Mouse (Mus musculus) cerebellum, postnatal 14 days (tissue): ENCODE data around the gene Zdhhc18.

Experiments
- DNase-seq, 2 experiments: peaks; one replicate each; pipeline ENCODE4 v3.0.0; 2021; ENCODE audit warnings: mixed read lengths in 2 of 2

Zdhhc18 gene

DNA sequence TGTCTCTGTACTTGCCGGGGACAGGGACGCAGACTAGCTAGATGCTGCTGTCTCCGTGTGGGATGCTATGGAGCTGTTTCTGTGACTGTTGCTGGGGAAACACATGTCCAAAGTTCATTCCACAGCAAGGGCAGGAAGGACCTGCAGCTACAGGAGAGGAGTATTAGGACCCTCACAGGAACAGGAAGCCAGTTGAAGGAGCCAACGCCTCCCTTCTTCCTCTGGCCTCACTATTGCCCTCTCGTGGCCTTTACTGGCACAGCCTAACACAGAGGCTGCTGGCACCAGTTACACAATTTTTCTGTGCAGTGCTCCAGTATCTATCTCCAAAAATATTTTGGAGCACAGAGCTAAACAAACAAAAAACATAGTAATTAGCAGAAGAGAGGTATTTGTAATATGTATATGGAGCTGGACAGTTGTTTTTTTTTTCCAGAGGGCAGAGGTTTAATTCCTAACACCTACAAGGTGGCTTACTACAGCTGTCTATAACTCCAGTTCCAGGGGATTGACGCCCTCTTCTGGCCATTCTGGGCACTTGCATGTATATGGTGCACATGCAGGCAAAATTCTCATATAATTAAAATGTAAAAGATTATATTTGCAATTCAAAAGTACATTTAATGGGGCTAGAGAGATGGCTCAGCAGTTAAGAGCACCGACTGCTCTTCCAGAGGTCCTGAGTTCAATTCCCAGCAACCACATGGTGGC lies at the start of gene Zdhhc18:
Gene Zdhhc18, minus strand, starts transcription at position 166 of the 711 bp plus-strand sequence.
- peak; percentile 87 to 93 for DNase-seq

DNA sequence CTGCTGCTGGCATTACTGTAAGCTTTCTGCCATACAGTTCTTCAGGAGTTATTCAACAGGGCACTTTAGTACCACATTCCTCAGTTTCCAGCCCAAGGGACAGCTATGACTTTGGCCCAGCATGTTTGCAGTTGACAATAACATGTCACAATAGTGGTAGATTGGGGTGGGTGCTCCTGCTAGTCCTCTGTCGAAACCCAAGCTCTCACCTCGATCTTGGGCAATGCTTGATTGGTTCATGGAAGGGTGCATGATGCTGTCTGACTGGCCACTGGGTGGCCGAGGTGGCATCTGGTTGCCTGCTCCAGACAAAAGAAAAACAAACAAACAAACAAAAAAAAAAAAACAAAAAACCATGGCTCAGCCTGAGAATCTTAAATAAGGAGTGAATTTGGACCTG lies 45.4 kb upstream of the Zdhhc18 start:
- DNase-seq: no peak

DNA sequence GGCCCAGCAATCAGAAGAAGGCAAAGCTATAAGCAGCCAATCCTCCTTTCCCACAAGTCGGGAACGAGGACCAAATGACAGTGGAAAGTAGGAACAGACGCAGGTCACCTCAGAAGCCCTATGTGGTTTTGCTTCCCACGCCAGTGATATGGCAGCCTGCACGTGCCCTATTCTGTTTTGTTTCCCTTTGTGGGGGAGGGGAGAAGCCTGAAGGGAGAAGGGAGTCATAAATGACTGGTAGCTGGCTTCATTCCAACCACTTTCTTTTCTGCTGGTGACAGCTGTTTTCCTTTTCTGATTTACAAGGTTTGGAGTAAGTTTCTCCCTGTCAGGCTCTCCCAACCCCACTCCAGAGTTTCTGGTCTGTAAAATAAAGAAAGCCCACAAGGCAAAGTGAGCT lies 40.3 kb upstream of the Zdhhc18 start:
- DNase-seq: no peak

DNA sequence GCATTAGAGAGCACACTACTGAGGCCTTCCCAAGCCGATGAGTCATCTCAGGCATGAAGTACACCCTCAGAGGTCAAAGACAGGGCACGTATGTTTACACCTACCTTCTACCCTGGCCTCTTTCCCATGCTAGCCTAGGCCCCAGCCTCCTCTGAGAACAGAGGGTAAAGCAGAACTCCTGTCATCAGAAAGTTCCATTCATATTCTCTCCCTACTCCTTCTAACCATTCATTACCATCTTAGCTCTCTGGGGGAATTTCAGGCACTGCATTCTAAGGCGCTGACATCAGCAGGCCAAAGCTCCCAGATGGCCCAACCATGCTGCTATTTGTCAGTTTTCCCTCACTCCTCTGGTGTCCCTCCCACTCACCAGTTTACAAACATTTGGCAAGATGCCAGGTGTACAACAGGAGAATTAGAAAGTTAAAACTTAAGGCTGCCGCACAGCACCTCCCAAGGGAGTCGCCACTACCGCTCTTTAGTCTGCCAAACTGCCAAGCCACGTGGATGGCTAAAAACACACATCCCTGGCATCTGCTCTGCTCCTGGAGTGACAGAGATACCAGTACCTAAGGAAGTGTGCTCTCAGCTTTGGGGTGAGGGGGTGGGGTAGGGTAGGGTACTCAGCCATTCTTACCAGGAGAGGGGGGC lies 38.6 kb upstream of the Zdhhc18 start:
- DNase-seq: no peak

DNA sequence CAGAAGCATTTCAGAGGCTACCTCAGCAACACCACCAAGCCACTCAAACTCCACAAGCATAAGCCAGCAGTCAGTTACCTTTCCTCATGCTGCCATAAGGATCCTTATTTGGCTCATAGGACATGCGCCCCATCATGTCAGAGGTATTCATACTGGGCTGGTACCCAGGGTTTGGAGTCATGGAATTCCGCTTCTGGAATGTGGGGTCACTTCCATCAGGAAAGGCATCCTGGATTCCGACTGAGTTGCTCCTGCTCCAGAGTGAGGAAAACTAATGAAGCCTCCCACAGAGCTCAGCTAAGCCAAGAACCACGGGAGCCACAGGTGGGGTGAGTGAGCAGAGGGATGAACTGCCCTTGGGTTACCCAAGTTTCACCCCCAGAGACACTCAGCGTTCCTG lies 37.2 kb upstream of the Zdhhc18 start:
- DNase-seq: no peak

DNA sequence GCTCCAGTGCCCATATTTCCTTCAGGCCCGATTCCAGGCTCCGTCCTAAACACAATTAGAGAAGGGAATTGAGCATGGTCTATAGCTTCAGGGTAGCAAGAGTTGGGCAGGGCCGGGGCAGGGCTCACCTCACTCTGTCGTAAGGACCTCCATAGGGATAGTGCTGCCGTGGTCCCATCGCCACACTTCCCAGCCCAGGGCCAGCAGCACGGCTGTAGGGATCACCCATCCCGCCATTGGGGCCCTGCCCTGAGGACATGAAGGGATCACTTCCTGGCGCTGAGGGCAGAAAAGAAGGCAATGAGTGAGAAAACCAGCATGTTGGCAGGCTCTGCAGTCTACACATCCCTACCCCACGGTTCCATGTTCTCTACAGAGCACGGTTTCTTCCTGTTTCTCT lies 36.6 kb upstream of the Zdhhc18 start:
- DNase-seq: no peak

DNA sequence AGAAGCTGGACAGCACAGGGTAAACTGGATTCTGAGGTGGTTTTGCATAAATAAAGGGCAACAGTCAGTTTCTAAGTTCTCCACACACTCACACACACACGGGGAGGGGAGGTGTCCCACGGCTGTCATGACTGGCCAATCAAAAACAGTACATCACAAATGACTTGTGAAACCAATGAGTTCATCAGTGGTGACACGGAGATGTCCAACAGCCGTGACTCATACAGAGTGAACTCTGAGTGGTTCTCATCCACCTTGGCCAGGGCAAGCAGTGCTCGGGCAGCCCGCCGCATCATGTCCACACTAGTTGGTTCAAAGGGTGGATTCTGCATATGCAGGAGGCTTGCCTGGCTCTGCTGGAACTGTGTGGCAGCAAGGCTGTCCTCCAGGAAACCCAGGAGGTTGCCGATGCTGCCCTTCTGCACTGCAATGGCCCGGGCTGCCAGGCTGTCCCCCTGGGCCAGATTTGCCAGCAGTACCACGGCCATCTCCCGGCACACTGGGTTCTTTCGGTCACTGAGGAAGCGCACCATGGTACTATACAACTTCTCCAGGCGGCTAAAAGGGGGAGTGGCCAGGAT lies 30.3 kb upstream of the Zdhhc18 start:
- no peak for DNase-seq

DNA sequence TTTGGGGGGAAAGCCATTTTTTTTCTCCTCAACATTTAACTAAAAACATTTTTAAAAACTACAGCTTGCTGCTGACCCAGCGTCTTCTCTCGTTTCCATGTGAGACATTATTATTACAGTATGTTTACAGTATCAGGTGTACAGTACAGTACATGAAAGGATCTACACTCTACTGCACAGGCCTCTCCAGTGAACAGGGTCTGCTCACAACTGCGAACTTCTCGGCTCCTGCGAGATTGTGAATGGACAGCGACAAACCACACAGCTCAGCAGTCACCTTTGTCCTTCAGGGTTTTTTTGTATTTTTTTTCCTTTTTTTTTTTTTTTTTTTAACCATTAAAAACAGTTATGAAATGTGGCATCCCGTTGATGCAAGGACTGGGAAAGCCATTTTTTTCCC lies 29.7 kb upstream of the Zdhhc18 start:
- DNase-seq: no peak

DNA sequence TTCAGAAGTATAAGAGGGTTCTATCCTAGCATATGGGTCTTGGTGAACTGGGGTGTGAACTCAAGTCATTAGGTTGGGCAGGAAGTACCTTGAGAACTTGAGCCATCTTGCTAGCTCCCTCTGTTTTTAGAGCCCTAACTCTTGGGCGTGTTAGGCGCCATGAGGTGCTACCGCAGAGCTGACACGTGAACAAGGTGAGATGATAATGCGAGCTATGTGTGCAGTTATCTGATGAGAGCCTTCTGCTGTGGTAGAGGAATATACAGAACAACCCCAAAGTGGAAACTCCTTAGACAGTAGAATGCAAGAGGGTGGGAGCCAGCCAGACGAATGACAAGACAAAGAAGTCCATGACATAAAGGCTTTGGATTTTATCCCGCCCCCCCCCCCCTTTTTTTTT lies 27.3 kb upstream of the Zdhhc18 start:
- DNase-seq: no peak

DNA sequence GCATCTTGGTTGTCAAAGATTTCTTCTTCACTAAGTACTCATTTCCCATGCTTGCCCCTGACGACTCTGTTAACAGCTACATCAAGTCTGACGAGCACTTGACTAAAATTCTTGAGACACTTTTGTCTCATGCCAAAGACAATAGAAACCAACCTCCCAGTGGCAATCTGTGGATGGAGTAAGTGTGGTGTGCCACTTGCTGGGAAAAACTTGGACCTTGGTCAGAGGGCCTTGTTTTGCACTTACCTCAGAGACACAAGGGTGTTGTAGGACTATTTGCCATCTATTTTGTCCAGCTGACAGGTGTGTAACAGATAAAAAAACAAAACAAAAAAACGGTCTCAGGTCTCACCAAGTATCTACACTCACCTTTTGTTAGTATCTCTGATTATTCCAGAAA lies 26.2 kb upstream of the Zdhhc18 start:
- DNase-seq: no peak

DNA sequence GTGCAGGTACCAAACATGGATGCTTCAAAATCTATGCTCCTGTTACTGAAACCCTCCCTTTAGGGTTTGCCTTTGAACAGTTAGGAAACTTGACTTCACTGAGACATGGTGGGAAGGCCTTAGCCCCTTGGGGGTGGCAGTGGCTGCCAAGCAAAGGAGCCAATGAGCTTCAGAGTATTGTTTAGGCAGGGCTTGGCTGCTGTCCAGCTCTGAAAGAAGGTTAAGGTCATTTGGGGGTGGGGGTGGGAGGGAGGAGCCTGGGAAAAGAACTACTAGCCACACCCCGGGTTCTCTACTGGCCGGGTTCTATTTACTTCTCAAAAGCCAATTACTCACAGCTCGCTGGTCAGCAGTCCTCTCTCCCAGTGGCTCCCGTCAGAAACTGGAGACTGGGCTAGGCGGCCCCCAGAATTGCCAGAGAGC lies 25.7 kb upstream of the Zdhhc18 start:
- peak; percentile 62 for DNase-seq

DNA sequence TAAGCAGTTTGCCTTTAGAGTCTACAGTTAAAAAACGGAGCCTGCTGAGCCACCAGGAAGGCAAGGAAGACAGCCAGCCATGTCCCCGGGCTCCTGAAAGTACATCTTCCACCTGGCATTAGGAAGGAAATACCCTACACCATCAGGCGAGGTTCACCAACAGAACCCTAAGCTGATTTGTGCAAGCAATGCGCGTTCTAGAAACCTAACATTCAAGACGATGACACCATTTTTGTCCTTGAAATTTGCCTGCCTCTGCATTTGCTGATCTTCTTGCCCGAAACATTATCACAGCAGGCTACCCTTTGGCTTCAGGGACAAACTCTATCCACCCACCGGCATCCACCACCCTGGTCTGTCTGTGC lies 24.4 kb upstream of the Zdhhc18 start:
- DNase-seq: peak in 1 of 2 experiments; percentile 44

DNA sequence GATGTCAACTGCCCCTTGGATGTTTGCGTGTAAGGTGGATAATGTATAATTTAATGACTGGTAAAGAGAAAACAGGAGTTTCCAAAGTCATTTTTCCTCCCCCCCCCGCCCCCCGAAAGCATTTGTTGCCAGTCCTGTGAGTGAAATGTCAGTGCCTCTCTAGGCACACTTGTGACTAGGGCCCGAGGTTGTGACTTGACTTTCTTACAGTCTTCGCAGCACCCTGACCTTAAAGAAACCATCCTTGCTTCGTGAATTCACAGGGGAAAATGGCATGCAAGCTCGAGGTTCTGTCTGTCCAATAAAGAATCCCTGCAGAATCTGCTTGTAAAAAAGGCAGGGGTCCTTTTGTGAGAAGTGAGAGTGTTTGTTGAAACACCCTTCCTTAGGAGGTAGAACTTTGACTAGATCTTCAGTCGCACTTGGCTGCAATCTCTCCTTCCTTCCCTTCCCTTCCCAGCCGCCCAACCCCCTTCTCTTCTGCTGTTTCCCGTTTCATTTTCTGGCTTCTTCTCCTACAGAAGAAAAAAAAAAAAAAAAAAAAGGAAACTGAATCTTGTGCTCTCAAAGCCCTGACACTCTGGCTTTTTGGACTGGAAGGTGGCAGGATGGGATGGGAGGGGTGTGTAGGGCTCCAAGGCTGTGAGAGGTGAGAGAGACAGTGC lies 23.8 kb upstream of the Zdhhc18 start:
- DNase-seq: peak in 1 of 2 experiments; percentile 57

DNA sequence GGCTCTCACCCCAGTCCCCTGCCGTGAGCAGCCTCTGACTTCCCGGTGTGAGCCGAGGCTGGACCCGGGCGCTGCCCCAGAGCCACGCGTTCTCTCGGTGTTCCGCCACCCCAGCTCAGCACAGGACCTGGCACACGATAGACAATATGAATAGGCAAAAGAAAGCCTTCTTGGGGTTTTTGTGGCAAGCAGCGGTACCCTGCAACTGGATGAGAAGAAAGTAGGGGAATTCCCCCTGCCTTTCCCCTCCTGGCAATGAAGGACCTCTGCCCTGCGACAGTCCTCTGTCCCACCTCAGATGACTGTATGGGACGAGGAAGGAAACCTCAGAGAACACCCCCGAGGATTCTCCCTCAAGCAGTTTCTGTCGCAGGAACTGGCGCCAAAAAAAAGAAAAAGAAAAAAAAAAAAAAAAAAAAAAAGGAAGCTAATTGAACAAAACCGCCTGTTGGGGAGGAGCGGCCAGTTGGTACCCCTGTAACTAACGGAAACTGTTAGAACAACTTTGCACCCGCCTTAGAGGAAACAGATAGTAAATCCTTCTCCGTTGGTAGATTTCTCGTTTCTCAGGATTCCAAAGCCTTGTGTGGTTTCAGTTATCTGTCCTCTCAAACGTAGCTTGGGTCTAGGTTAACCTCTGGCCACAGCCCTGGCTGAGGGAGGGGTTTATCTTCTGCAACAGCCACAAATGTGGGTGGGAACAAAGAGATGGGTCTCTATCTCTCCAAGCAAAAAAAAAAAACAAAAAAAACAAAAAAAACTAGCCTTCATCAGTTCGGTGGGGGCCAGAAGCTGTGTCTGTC lies 23.1 kb upstream of the Zdhhc18 start:
- DNase-seq: no peak

DNA sequence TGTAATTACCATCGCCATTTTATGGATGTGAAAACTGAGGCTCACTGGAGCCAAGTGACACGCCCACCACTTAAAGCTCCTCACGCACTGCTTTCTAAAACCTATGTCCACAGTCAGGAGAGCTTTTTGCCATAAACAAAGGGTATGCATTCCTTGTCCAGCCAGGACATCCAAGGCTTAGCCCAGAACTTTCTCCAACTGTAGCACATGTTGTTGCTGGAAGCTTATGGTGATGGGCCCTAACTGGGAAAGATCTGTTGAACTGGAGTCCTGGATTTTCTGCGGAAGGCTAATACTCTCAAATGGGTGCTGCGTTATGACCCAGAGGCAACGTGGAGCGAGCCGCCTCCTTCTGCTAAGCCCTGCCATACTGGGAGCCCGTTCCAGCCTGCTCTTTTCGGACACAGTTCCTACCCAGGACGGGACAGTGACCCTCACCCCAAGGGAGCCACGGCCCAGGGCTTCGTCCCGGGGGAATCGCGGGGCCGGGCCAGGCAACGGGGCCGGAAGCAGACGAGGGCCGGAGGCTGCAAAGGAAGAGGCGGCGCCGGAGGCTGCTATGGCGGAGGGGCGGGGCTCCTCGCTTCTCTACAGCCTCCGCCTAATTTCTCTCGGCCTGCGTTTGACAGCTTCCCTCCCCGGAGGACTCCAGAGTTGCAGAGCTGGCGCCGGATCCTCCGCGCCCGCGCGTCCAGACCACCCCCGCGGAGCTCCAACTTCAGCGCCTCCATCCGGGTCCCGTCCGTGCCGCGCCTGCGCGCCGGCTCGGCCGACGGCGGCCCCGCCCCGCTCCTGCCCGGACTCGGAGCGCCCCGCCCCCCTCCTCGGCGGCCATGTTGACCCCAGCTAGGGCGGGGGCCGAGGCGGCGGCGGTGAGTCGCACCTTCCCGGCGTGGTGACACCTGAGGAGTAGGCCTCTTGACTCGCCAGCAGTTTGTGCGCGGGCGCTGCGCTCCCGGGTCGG lies 22.2 kb upstream of the Zdhhc18 start, which contains the start of gene Pigv:
Gene Pigv, minus strand, starts transcription at position 767 of the 964 bp plus-strand sequence.
- peak; percentile 98 for DNase-seq

DNA sequence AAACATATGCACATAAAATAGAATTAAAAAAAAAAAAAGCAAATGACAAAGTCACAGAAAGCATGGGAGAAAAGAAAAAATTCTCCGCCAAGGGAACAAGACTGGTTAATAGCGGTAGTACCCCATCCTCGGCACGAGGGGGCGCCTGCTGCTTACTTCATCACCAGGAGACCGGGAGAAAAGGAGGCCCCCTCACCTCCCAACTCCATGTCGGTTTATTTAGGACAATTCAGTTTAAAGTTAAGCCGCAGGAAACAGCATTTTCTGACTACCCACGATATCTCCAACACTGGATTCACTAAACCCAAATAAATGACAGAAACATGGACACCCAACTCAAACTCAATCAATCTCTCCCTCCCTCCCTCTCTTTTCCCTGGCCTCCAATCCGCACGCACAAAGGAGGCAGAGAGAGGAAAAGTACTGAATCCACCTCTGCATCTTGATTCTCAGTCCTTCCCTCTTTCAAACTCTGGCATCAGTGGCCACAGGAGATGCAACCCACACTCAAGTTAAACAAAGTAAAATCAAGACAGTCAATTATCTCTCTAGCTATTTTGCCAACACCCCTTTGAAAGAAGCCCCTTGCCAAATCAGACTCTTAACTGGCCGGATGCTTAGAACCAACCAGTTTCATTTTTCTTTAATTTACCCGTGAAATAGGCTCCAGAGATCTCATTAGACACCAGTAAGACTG lies 21.4 kb upstream of the Zdhhc18 start:
- DNase-seq: peak; percentile 92

DNA sequence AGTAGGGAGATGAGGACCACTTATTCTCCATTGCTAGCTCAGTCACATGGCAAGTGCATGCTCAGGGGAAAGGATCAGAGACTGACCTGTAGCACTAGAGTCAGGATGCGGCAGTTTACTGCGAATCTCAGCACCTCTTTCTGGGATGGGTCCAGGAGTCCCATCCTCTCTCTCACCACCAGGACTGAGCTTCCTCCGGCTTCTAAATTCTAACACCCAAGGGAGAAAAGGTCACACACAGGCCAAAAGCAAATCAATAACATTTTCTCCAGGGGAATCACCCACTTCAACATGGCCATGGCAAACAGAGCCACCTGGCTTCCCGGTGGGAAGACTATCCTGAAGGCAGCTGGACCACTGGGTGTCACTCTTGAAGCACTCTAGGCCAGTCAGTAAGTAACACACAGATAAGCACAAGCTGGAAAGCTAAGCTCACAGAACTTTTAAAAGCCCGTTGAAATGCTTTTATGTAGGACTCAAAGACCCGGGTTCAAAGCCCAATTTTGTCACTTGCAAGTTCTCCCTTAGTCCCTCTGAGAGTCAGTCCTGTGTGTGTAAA lies 19.8 kb upstream of the Zdhhc18 start:
- DNase-seq: no peak

DNA sequence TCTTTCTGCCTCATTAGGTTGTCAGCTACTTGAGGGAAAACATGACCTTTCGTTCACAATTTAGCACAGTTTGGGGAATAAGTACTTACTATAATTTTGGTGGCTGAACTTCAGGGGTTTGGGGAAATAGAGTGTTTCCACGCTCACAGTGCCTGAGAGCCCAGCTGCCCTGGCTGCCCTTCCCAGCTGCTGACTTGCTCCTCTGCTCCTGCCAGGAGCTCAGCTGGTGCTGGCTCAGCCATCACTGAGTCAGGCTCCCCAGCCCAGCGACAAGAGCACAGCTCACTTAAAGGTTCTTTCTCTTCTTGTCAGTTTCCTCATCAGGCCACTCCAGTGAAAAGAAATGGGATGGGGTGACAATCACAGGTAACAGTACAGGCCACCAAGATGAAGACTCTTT lies 18.6 kb upstream of the Zdhhc18 start:
- no peak for DNase-seq

DNA sequence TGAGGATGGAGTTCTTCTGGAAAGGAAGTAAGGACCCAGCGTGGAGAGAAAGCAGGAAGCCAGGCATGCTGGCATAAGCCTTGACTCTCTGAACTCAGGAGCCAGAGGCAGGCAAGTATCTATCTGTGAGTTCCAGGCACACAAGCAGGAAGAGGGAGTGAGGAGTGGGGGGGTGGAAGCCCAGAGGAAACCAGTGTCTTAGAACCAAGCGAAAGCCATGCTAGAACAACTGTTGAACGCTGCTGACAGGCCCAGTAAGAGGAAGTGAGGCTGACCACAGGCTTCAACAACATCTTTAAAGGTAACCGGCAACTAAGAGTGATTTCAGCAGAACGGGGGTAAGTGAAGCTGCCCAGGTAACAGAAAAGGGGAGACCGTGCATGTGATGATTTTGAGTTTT lies 16.2 kb upstream of the Zdhhc18 start:
- no peak for DNase-seq

DNA sequence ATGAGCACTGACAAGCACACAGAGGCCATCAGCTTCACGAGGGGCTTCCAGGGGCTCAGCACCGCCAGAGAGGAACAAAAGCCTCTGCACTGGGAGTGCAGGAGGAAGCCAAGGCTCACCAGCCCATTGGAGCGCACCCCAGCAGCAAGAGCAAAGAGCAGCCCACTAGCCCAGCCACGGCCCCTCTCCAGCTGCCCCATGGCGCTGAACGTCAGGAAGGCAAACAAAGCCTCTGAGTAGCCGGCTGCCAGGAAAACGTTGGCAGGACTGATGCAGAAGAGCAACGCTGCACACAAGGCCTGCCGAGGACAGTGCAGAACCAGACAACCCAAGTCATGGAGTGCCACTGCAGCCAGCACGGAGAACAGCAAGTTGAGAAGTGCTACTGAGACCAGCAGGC lies 15.2 kb upstream of the Zdhhc18 start:
- peak; percentile 54 to 70 for DNase-seq

DNA sequence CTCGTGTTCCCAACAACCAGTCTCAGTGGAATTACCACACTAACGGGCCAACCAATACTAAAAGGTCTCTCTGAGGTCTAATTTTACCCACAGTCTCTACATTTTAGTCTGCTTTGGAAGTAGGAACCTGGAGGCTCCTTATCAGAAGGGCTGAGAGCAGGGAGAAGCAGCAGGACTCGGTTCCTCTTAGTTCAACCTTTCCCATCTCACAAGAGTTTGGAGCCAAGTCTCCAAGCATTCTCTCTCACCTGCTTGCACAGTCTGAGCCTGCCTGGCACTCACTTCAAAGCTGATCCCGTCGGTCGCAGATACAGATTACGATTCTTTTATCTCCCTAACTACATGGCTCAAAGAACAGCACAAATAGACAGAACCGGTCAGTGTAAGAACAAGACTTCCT lies 13.0 kb upstream of the Zdhhc18 start:
- no peak for DNase-seq
